Mouse (Mus musculus): ENCODE results near the gene 6030408B16Rik. TPM values are rescaled to one million over a fixed set of nuclear protein-coding genes. Genes with fewer than 3 reads are reported as not detected.

6030408B16Rik gene
- polyA plus RNA-seq, 2 experiments, result 0.10 to 0.18 TPM

DNA sequence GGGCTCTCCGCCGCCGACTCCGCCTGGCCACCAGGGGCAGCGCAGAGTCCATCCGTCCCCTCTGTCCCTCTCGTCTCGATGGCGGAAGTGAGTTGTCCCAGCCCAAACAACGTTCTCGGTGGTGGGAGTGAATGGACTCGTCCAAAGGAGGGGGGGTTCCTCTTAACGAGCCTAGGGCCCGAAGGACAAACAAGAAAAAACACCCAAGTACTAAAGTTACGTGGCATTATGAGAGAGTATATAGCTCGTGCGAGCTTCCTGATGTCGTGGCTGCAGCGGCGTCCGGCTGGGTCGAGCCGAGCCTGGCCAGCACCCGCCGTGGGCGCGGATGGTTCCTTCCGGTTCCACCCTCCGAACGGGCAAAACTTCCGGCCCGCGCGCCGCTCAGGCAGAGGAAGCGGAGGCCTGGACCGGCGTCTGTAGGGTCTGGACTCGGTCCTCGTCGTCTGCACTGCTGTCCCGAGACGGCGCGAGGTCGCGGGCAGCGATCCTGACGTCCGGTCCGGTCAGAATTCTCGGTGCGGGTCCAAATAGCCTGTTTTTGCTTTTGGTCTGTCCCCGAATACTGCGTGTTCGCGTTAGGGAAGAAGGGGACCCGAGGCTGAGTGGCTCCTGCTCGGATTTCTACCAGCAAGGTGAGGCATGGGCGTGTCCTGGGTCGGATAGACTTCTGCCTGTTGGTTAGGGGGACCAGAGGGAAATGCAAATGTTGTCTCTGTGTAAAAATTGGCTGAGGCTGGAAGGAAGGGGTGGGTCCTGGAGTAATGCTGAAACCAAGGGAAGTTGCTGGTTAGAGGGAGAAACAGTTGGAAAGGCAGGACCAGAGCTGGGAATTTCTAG is 8.9 kb upstream of the 6030408B16Rik start, which contains the start of gene Atg101:
Gene Atg101, plus strand, starts transcription at position 362 of the 840 bp plus-strand sequence.
- TF ChIP-seq EP300 (IDR thresholded peaks at IDR 0.05; ENCODE audit: low read depth), result no peak; the same call in 1 of the 2 replicates
- peak; percentile 98 for TF ChIP-seq CTCF (IDR thresholded peaks at IDR 0.05; ENCODE audit: low read depth)
- H3K9ac ChIP-seq (replicated peaks), result peak within 1 kb of the TSS; percentile 88
- H3K36me3 ChIP-seq (replicated peaks; ENCODE audit: control insufficient read depth, insufficient read depth, low read depth), result peaks cover 4% of the 10 kb centered on the region
- H3K4me2 ChIP-seq (ENCODE audit: low read depth), result peak within 1 kb of the TSS; percentile 74
- peaks cover 0 to 6% of the 10 kb centered on the region in 2 experiments; a peak in 1 of 4 replicates for H3K4me1 ChIP-seq (replicated peaks; ENCODE audit: control insufficient read depth in 2 of 2, insufficient read depth in 2 of 2, low read length in 1 of 2)
- H3K27ac ChIP-seq, result peak within 1 kb of the TSS; percentile 59
- H3K4me3 ChIP-seq (ENCODE audit: insufficient read depth in 1 of 2, low read depth in 2 of 2, low read length in 2 of 2), result peak within 1 kb of the TSS; percentile 89 to 98
- peak; percentile 78 to 81 (median 79) for DNase-seq (ENCODE audit: low read depth in 3 of 3, low spot score in 3 of 3)
- no peaks in the 10 kb centered on the region for H3K9me3 ChIP-seq (ENCODE audit: control insufficient read depth, low read length)
- no peaks in the 10 kb centered on the region for H3K27me3 ChIP-seq (ENCODE audit: control insufficient read depth, insufficient read depth, low read length)
- WGBS (ENCODE audit: insufficient replicate concordance), result under 1% methylated on average over 61 of the region's 61 CpGs
- peak; percentile 95 for ATAC-seq (ENCODE audit: insufficient read depth)

DNA sequence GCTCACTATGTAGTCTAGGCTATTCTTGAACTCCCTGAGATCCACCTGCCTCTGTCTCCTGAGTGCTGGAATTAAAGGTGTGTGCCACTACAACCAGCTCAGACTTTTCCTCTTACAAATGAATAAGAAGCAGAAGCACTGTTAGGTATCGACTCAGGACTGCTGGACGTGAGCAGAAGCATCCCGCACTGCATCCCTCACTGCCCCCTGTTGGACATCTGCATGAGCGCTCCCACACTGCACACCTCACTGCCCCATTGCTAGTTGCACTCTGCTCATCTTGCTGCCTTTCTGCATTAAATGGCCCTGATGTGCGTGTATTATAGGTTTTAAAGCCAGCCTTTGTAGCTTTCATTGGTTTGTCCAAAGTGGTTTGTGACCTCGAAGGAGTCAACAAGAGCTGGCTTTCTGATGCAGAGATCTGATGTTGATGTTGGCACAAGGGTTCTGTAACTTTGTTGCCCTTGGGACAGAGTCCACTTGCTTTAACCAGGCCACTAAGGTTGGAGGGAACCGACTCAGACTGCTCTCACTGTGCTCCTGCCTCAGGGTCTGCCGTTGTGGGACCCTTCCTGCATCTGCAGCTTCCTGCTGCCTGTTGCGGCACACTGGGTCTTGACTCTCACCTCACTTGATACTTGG is 6.8 kb upstream of the 6030408B16Rik start:
- Histone ChIP-seq H3K9ac (replicated peaks) (no peak overlapping the region), H3K9me3 (ENCODE audit: control insufficient read depth, low read length) (no peaks in the 10 kb centered on the region), H3K4me1 (replicated peaks; ENCODE audit: control insufficient read depth in 2 of 2, insufficient read depth in 2 of 2, low read length in 1 of 2) (peaks cover 0 to 6% of the 10 kb centered on the region in 2 experiments; a peak in 1 of 4 replicates), H3K4me2 (ENCODE audit: low read depth) (no peak overlapping the region), H3K27ac (no peak overlapping the region), H3K36me3 (replicated peaks; ENCODE audit: control insufficient read depth, insufficient read depth, low read depth) (peaks cover 12% of the 10 kb centered on the region), H3K27me3 (ENCODE audit: control insufficient read depth, insufficient read depth, low read length) (no peaks in the 10 kb centered on the region), H3K4me3 (ENCODE audit: insufficient read depth in 1 of 2, low read depth in 2 of 2, low read length in 2 of 2) (no peak overlapping the region)
- TF ChIP-seq CTCF (IDR thresholded peaks at IDR 0.05; ENCODE audit: low read depth) (peak; percentile 73), EP300 (IDR thresholded peaks at IDR 0.05; ENCODE audit: low read depth) (no peak)
- 62% methylated on average over 9 of the region's 9 CpGs for WGBS (ENCODE audit: insufficient replicate concordance)
- ATAC-seq (ENCODE audit: insufficient read depth), result no peak
- no peak for DNase-seq (ENCODE audit: low read depth in 3 of 3, low spot score in 3 of 3)

DNA sequence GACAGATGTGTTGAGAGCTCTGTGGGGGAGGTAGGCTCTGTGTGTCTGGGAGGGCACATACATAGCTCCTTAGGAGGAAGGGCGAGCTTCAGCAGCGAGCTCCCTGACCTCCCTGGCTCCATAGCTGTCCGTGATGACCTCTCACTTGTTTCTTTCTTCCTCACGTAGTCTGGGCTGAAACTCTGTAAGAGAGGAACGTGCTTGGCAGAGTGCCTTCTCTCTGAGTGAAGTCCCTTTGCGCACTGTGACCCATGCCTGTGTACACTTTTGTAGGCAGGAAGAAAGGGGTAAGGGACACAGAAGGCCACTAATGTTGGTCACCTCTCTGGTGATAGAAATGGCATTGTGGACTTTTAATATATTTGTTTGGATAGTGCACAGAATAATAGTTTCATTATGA is 5.7 kb upstream of the 6030408B16Rik start:
- H3K36me3 ChIP-seq (replicated peaks; ENCODE audit: control insufficient read depth, insufficient read depth, low read depth), result peaks cover 12% of the 10 kb centered on the region
- 86% methylated on average over 6 of the region's 6 CpGs for WGBS (ENCODE audit: insufficient replicate concordance)
- H3K27me3 ChIP-seq (ENCODE audit: control insufficient read depth, insufficient read depth, low read length), result no peaks in the 10 kb centered on the region
- TF ChIP-seq CTCF (IDR thresholded peaks at IDR 0.05; ENCODE audit: low read depth) (no peak), EP300 (IDR thresholded peaks at IDR 0.05; ENCODE audit: low read depth) (no peak)
- no peak overlapping the region for H3K4me2 ChIP-seq (ENCODE audit: low read depth)
- no peak for ATAC-seq (ENCODE audit: insufficient read depth)
- no peak for DNase-seq (ENCODE audit: low read depth in 3 of 3, low spot score in 3 of 3)
- H3K4me3 ChIP-seq (ENCODE audit: insufficient read depth in 1 of 2, low read depth in 2 of 2, low read length in 2 of 2), result no peak overlapping the region
- H3K9ac ChIP-seq (replicated peaks), result no peak overlapping the region
- H3K27ac ChIP-seq, result no peak overlapping the region
- H3K4me1 ChIP-seq (replicated peaks; ENCODE audit: control insufficient read depth in 2 of 2, insufficient read depth in 2 of 2, low read length in 1 of 2), result peaks cover 0 to 6% of the 10 kb centered on the region in 2 experiments; a peak in 1 of 4 replicates
- no peaks in the 10 kb centered on the region for H3K9me3 ChIP-seq (ENCODE audit: control insufficient read depth, low read length)

DNA sequence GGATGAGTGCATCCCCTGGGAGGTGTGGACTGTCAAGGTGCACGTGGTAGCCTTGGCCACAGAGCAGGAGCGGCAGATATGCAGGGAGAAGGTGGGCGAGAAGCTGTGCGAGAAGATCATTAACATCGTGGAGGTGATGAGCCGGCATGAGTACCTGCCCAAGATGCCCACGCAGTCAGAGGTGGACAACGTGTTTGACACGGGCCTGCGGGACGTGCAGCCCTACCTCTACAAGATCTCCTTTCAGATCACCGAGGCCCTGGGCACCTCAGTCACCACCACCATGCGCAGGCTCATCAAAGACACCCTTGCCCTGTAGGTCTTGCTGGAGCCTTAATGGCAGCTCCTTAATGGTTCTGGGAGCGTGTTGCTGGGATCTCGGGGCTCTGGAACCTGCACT is 2.7 kb upstream of the 6030408B16Rik start:
- TF ChIP-seq CTCF (IDR thresholded peaks at IDR 0.05; ENCODE audit: low read depth), result no peak
- Histone ChIP-seq H3K36me3 (replicated peaks; ENCODE audit: control insufficient read depth, insufficient read depth, low read depth) (peaks cover 12% of the 10 kb centered on the region), H3K27me3 (ENCODE audit: control insufficient read depth, insufficient read depth, low read length) (no peaks in the 10 kb centered on the region), H3K27ac (no peak overlapping the region), H3K9ac (replicated peaks) (no peak overlapping the region), H3K9me3 (ENCODE audit: control insufficient read depth, low read length) (no peaks in the 10 kb centered on the region), H3K4me2 (ENCODE audit: low read depth) (no peak overlapping the region), H3K4me1 (replicated peaks; ENCODE audit: control insufficient read depth in 2 of 2, insufficient read depth in 2 of 2, low read length in 1 of 2) (no peaks in the 10 kb centered on the region), H3K4me3 (ENCODE audit: insufficient read depth in 1 of 2, low read depth in 2 of 2, low read length in 2 of 2) (no peak overlapping the region)
- WGBS (ENCODE audit: insufficient replicate concordance), result 77% methylated on average over 15 of the region's 15 CpGs
- DNase-seq (ENCODE audit: low read depth in 3 of 3, low spot score in 3 of 3) (no peak), ATAC-seq (ENCODE audit: insufficient read depth) (no peak)

GRCm38 (mm10) chr15:101292012-101292411 is 1.0 kb upstream of the 6030408B16Rik start:
- ATAC-seq (ENCODE audit: insufficient read depth) (no peak), DNase-seq (ENCODE audit: low read depth in 3 of 3, low spot score in 3 of 3) (no peak)
- H3K9me3 ChIP-seq (ENCODE audit: control insufficient read depth, low read length), result no peaks in the 10 kb centered on the region
- TF ChIP-seq EP300 (IDR thresholded peaks at IDR 0.05; ENCODE audit: low read depth) (no peak), CTCF (IDR thresholded peaks at IDR 0.05; ENCODE audit: low read depth) (no peak)
- no peaks in the 10 kb centered on the region for H3K4me1 ChIP-seq (replicated peaks; ENCODE audit: control insufficient read depth in 2 of 2, insufficient read depth in 2 of 2, low read length in 1 of 2)
- 78% methylated on average over 3 of the region's 3 CpGs for WGBS (ENCODE audit: insufficient replicate concordance)
- H3K27ac ChIP-seq, result no peak overlapping the region
- no peak overlapping the region for H3K4me2 ChIP-seq (ENCODE audit: low read depth)
- H3K4me3 ChIP-seq (ENCODE audit: insufficient read depth in 1 of 2, low read depth in 2 of 2, low read length in 2 of 2), result no peak overlapping the region
- H3K36me3 ChIP-seq (replicated peaks; ENCODE audit: control insufficient read depth, insufficient read depth, low read depth), result peaks cover 12% of the 10 kb centered on the region
- no peaks in the 10 kb centered on the region for H3K27me3 ChIP-seq (ENCODE audit: control insufficient read depth, insufficient read depth, low read length)
- H3K9ac ChIP-seq (replicated peaks), result no peak overlapping the region
